Mouse (Mus musculus) MEL (cell line): ENCODE data around the gene Cx3cr1.

Experiments used
- BHLHE40 ChIP-seq: IDR thresholded peaks from 2 replicates; pipeline ENCODE4 v1.6.1; 2012; ENCODE audit warnings: low read depth, mild to moderate bottlenecking, inconsistent platforms, low read length, improper control_type of control experiment, borderline replicate concordance
- CTCF ChIP-seq, 3 experiments: IDR thresholded peaks in 2 of 3; conservative IDR thresholded peaks in 1 of 3; 2 replicates each; pipeline ENCODE4 v1.5.1; 2011 to 2012; ENCODE audit warnings: low read length in 3 of 3, low read depth in 2 of 3, mild to moderate bottlenecking in 2 of 3, improper control_type of control experiment in 1 of 3, inconsistent platforms in 1 of 3, mixed read lengths in 1 of 3, moderate library complexity in 1 of 3; ENCODE audit not compliant: control insufficient read depth in 1 of 3, insufficient read depth in 1 of 3, poor library complexity in 1 of 3, severe bottlenecking in 1 of 3
- POLR2A ChIP-seq, 2 experiments: IDR thresholded peaks; 2 replicates each; pipeline ENCODE4 v1.6.1; 2011 to 2012; ENCODE audit warnings: low read length in 2 of 2, mild to moderate bottlenecking in 2 of 2, control low read depth in 1 of 2, improper control_type of control experiment in 1 of 2, low read depth in 1 of 2, moderate library complexity in 1 of 2; ENCODE audit not compliant: control insufficient read depth in 1 of 2, insufficient read depth in 1 of 2, poor library complexity in 1 of 2
- RCOR1 ChIP-seq: IDR thresholded peaks from 2 replicates; pipeline ENCODE4 v1.6.1; 2012; ENCODE audit warnings: low read depth, mild to moderate bottlenecking, inconsistent platforms, low read length, improper control_type of control experiment
- TBP ChIP-seq: IDR thresholded peaks from 2 replicates; pipeline ENCODE4 v1.8.0; 2011; ENCODE audit warnings: low read depth, low read length, improper control_type of control experiment
- USF1 ChIP-seq: IDR thresholded peaks from 2 replicates; pipeline ENCODE4 v1.6.1; 2014; ENCODE audit warnings: low read depth, mild to moderate bottlenecking, inconsistent platforms, low read length, improper control_type of control experiment, moderate library complexity

DNA sequence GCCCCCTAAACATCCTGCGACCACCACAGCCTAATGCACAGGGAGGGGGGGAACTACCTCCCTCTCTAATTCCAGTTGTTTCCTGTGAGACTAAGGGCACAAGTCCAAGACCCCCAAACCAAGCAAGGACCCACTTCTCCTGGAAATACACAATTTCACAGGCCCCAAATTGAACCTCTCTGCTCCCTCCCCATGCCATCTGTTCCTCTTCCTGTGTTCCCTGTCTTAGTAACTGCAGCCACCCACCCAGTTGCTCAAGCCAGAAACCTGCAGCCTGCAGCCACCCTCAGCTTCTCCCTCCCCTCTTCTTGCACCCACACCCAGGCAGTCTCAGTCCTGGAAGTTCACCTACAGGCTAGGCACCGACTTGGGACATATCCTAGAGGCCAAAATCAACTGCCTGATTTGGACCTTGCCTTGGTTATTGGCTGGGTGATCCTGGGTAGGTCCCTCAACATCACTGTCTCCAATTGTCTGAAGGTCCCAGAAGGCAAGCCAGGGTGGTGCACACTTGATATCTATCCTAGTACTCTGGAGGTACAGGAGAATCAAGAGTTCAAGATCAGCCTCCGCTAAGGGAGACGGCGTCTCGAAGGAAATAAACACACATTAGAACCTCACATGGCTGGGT is 90.8 kb downstream of the Cx3cr1 start:
- TF ChIP-seq CTCF (IDR thresholded peaks at IDR 0.05 in 2 of 3, conservative IDR thresholded peaks at IDR 0.05 in 1 of 3; ENCODE audit: control insufficient read depth in 1 of 3, insufficient read depth in 1 of 3, low read depth in 2 of 3, low read length in 3 of 3, poor library complexity in 1 of 3, severe bottlenecking in 1 of 3) (no peak), BHLHE40 (no peak), POLR2A (IDR thresholded peaks at IDR 0.05; ENCODE audit: control insufficient read depth in 1 of 2, insufficient read depth in 1 of 2, low read depth in 1 of 2, low read length in 2 of 2, poor library complexity in 1 of 2) (no peak), TBP (no peak), RCOR1 (no peak), USF1 (no peak)
